Mouse (Mus musculus): Measurements from ENCODE around the gene Lsmem1. TPM values are rescaled to one million over a fixed set of nuclear protein-coding genes. Genes with fewer than 3 reads are reported as not detected.
A peak's percentile ranks its signal among the peaks of the same experiment; 100 is the strongest.

Gene Lsmem1
- polyA plus RNA-seq, 1 experiment from 2014 or later: 0.18 TPM

GRCm38 (mm10) chr12:40223676-40224075, 24.4 kb upstream of the Lsmem1 start:
- peaks cover 8% of the 10 kb centered on the region; the same call in 1 of the 2 replicates for H3K4me1 ChIP-seq
- peak overlapping the region; percentile 98 for H3K4me3 ChIP-seq (replicated peaks)
- H3K27ac ChIP-seq: peak overlapping the region; percentile 87
- H3K9me3 ChIP-seq: no peaks in the 10 kb centered on the region
- no peaks in the 10 kb centered on the region for H3K36me3 ChIP-seq
- no peak for ATAC-seq (ENCODE audit: insufficient read depth, low FRiP score, low read depth)
- WGBS: 36% methylated on average over 10 of the region's 10 CpGs
- 0 out of 2 replicates have a peak overlapping the region, but pooled peaks have one; percentile 35 for H3K9ac ChIP-seq
- H3K4me2 ChIP-seq: peak overlapping the region; percentile 74
- H3K27me3 ChIP-seq (replicated peaks): no peaks in the 10 kb centered on the region

DNA sequence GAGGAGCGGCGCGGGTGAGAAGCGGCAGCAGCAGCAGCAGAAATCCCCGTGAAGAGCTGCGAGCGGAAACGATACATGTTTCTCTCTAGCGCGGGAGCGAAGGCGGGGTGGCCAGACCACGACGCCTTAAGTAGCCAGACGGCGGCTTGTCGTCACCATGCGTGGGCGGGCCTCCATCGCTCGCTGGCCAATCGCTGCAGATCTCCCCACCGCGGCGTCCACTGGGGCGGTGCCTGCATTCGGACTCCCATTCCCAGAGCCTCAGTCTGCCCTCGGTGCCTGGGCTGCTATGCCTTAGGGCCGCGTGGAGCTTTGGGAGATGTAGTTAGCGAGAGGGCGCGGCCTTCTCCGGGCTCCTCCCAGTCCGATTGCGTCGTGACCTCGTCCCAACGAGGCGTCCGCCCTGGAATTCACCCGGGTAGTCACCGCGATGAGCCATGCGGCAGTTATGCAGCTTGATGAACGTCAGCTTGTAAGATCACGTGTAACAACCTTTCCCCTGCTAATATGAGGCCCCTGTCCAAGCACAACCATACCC, 23.9 kb upstream of the Lsmem1 start:
- Histone ChIP-seq H3K4me2 (peak overlapping the region; percentile 74), H3K27ac (peak overlapping the region; percentile 99), H3K4me1 (peaks cover 8% of the 10 kb centered on the region; the same call in 1 of the 2 replicates), H3K36me3 (no peaks in the 10 kb centered on the region), H3K9ac (peak overlapping the region; percentile 93), H3K9me3 (no peaks in the 10 kb centered on the region), H3K4me3 (replicated peaks) (peak overlapping the region; percentile 98), H3K27me3 (replicated peaks) (no peaks in the 10 kb centered on the region)
- ATAC-seq (ENCODE audit: insufficient read depth, low FRiP score, low read depth): peak; percentile 99
- under 1% methylated on average over 47 of the region's 47 CpGs for WGBS

DNA sequence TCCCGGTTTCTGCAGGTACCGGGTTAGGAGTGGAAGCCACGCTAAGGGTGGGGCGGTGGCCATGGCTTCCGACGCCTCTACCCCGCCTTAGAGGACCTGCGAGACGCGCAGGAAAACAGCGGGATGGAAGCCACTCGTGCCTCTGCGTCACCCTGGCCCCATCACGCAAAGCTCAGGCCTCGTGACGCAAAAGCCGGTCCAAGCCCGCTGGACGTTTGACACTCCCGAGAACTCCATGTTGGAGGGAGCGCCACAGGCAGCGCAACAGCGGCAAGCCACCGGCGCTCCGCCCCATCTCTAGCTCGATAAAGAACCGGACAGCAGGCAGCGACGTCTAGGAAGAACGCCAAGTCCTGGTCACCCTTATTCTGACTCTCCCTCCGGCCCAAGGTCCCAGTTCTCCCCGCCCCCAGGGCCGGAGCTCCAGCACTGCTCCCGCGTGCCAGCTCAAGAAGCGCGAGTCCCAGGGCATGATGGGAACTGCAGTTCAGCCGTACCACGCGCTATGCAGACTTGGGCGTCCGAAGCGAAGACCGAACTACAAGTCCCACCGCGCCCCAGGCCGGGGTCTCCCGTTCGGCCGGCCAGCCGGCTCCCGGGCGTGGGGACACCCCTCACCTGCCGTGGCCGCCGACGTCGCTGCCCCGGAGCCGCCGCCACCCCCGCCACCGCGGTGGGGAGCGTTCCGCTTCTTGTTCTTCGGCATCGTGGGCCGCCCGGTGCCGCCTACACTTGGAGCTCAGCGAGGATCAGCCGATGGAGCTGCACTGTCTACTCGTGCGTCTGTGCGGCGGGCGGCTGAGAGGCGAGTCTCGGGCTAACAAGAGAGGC, 23.2 kb upstream of the Lsmem1 start:
- WGBS: under 1% methylated on average over 81 of the region's 81 CpGs
- Histone ChIP-seq H3K27ac (peak overlapping the region; percentile 99), H3K4me2 (peak overlapping the region; percentile 55)

DNA sequence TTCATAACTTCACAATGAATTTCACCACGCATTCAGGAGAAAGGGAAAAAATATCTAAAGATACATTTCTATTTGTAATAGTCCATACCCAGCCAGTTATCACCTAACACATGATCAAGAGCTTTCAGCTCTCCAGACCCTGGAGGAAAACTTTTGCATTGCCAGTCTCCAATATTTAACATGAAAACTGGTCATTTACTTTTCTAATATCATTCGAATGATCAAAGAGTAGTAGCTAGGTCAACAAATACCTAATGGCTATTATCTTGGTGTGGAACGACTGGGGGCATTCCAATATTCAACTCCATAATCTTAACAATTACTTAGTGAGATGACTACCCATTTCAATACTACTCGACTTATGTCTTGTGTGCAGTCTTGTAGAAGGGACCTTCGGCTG, 22.3 kb upstream of the Lsmem1 start:
- Histone ChIP-seq H3K9ac (peak overlapping the region; percentile 93; the same call in 1 of the 2 replicates), H3K4me2 (peak overlapping the region; percentile 55), H3K36me3 (no peaks in the 10 kb centered on the region; the same call in 1 of the 2 replicates), H3K27me3 (replicated peaks) (no peaks in the 10 kb centered on the region), H3K27ac (peak overlapping the region; percentile 99), H3K4me1 (peaks cover 8% of the 10 kb centered on the region; the same call in 1 of the 2 replicates), H3K9me3 (no peaks in the 10 kb centered on the region), H3K4me3 (replicated peaks) (peak overlapping the region; percentile 98)
- WGBS: 12% methylated on average over 5 of the region's 5 CpGs
- no peak for ATAC-seq (ENCODE audit: insufficient read depth, low FRiP score, low read depth)

More for the DNA sequence above, 23.2 kb upstream of the Lsmem1 start:
- Histone ChIP-seq H3K36me3 (no peaks in the 10 kb centered on the region), H3K4me3 (replicated peaks) (peak overlapping the region; percentile 98), H3K4me1 (peaks cover 8% of the 10 kb centered on the region; the same call in 1 of the 2 replicates), H3K9ac (peak overlapping the region; percentile 93), H3K27me3 (replicated peaks) (no peaks in the 10 kb centered on the region), H3K9me3 (no peaks in the 10 kb centered on the region)
- ATAC-seq (ENCODE audit: insufficient read depth, low FRiP score, low read depth): peak; percentile 94

DNA sequence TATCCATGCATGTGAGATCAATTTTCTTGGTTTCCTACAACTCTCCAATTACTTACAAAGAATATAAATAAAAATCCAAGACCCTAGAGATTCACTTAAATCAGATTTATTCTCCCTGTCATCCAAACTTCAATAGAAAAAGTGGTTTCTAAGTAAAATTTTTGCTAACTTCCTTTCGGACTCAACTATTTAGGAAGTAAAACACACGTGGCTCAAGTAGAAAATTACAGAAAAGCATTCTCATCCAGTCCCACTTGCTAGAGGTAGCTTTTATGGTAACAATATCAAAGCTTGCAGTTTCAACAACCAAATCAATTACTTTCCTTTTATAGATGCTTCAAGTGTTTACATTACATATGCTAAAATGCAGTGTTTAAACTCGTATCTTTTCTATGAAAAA, 21.6 kb upstream of the Lsmem1 start:
- Histone ChIP-seq H3K4me2 (peak overlapping the region; percentile 55), H3K27ac (no peak overlapping the region; the same call in 1 of the 2 replicates), H3K27me3 (replicated peaks) (no peaks in the 10 kb centered on the region), H3K4me3 (replicated peaks) (peak overlapping the region; percentile 98), H3K4me1 (peaks cover 8% of the 10 kb centered on the region; the same call in 1 of the 2 replicates), H3K36me3 (peaks cover 3% of the 10 kb centered on the region; the same call in 1 of the 2 replicates), H3K9me3 (no peaks in the 10 kb centered on the region), H3K9ac (no peak overlapping the region; the same call in 1 of the 2 replicates)
- 11% methylated on average over 3 of the region's 3 CpGs for WGBS
- no peak for ATAC-seq (ENCODE audit: insufficient read depth, low FRiP score, low read depth)

- 31% methylated on average over 3 of the region's 3 CpGs for WGBS
- H3K27ac ChIP-seq: peak overlapping the region; percentile 13; the same call in 1 of the 2 replicates
Measured at GRCm38 (mm10) chr12:40220001-40220570, 20.8 kb upstream of the Lsmem1 start.

DNA sequence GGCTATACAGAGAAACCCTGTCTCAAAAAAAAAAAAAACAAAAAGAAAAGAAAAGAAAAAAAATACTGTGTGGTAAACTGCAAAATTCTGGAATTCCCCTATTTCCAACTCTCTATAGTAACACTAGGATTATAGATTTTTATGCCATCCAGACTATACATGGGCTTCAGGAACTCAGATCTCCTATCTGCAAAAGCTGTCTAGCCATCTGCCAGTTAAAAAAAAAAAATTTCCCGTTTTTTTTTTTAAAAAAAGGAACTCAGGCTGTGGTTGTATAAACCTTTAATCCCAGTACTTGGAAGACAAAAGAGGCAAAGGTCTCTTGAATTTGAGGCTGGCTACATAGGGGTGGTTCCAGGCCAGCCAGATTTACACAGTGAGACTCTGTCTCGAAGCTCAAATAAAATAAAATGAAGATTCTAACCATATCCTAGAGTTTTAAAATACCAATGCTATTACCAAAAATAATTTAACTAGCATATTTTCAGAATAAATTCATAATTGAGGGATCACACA, 19.2 kb upstream of the Lsmem1 start:
- H3K4me1 ChIP-seq: peaks cover 8% of the 10 kb centered on the region; the same call in 1 of the 2 replicates
- no peaks in the 10 kb centered on the region for H3K27me3 ChIP-seq (replicated peaks)
- H3K36me3 ChIP-seq: peaks cover 24% of the 10 kb centered on the region
- no peak overlapping the region for H3K9ac ChIP-seq
- WGBS: 68% methylated on average over 2 of the region's 2 CpGs
- no peak for ATAC-seq (ENCODE audit: insufficient read depth, low FRiP score, low read depth)
- H3K4me3 ChIP-seq (replicated peaks): no peak overlapping the region
- no peak overlapping the region for H3K4me2 ChIP-seq
- no peaks in the 10 kb centered on the region for H3K9me3 ChIP-seq
- H3K27ac ChIP-seq: no peak overlapping the region

More at GRCm38 (mm10) chr12:40220001-40220570, 20.8 kb upstream of the Lsmem1 start:
- H3K27me3 ChIP-seq (replicated peaks): no peaks in the 10 kb centered on the region
- no peak for ATAC-seq (ENCODE audit: insufficient read depth, low FRiP score, low read depth)
- no peak overlapping the region for H3K9ac ChIP-seq
- H3K4me3 ChIP-seq (replicated peaks): peak overlapping the region; percentile 20; the same call in 1 of the 2 replicates
- peaks cover 11% of the 10 kb centered on the region for H3K36me3 ChIP-seq
- H3K9me3 ChIP-seq: no peaks in the 10 kb centered on the region
- peak overlapping the region; percentile 55 for H3K4me2 ChIP-seq
- H3K4me1 ChIP-seq: peaks cover 8% of the 10 kb centered on the region; the same call in 1 of the 2 replicates

DNA sequence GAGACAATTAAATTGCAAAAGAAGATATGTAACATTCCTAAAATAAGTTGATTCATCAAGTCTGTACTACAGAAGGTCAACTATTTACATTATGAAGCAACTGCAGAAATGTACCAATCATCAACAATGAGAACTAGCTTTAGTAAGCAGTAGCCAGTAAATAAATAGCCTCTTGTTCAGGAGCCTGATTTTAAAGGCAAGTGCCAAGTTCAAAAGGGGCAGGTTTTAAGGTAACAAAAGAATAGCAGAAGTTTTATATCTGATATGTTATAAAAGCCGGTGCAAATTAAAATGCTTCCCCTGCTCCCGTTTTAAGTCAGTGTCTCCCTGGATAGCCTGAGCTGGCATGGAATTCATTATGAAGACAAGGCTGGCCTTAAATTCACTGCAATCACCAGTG, 18.5 kb upstream of the Lsmem1 start:
- WGBS: 94% methylated on average over 2 of the region's 2 CpGs
- Histone ChIP-seq H3K4me1 (peaks cover 8% of the 10 kb centered on the region; the same call in 1 of the 2 replicates), H3K4me3 (replicated peaks) (no peak overlapping the region), H3K9me3 (no peaks in the 10 kb centered on the region), H3K9ac (no peak overlapping the region), H3K27me3 (replicated peaks) (no peaks in the 10 kb centered on the region), H3K36me3 (peaks cover 30% of the 10 kb centered on the region), H3K4me2 (no peak overlapping the region), H3K27ac (no peak overlapping the region)
- ATAC-seq (ENCODE audit: insufficient read depth, low FRiP score, low read depth): no peak

GRCm38 (mm10) chr12:40214888-40215876, 15.9 kb upstream of the Lsmem1 start:
- Histone ChIP-seq H3K4me2 (no peak overlapping the region), H3K4me3 (replicated peaks) (no peak overlapping the region), H3K9me3 (no peaks in the 10 kb centered on the region), H3K9ac (no peak overlapping the region), H3K27me3 (replicated peaks) (no peaks in the 10 kb centered on the region), H3K27ac (no peak overlapping the region), H3K36me3 (peaks cover 45% of the 10 kb centered on the region), H3K4me1 (peaks cover under 1% of the 10 kb centered on the region; the same call in 1 of the 2 replicates)
- 92% methylated on average over 15 of the region's 15 CpGs for WGBS
- ATAC-seq (ENCODE audit: insufficient read depth, low FRiP score, low read depth): no peak

DNA sequence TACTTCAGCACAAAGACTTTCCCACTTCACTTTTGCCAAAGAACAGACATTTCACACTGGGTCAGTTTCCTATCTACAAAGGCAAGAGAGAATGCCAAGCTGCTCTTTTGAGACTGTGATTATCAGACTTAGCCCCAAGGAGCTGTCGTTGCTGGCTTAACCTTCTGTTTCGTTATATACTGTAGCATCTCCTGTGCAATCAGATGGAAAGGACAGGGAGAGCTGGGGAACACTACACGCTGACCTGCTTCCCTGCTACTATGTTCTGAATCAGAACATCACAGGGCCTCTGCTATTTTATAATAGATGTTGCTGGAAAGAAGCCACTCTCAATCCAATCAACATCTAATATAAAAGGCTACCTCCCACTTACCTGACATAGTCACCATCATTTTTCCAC, 9.8 kb upstream of the Lsmem1 start:
- Histone ChIP-seq H3K4me3 (replicated peaks) (no peak overlapping the region), H3K27me3 (replicated peaks) (no peaks in the 10 kb centered on the region), H3K4me2 (no peak overlapping the region), H3K9me3 (no peaks in the 10 kb centered on the region), H3K27ac (no peak overlapping the region), H3K4me1 (no peaks in the 10 kb centered on the region), H3K36me3 (peaks cover 64% of the 10 kb centered on the region), H3K9ac (no peak overlapping the region)
- no peak for ATAC-seq (ENCODE audit: insufficient read depth, low FRiP score, low read depth)
- 93% methylated on average over 3 of the region's 3 CpGs for WGBS

GRCm38 (mm10) chr12:40207909-40208308, 8.6 kb upstream of the Lsmem1 start:
- no peak overlapping the region for H3K4me3 ChIP-seq (replicated peaks)
- H3K9me3 ChIP-seq: no peaks in the 10 kb centered on the region
- H3K27ac ChIP-seq: no peak overlapping the region
- no peak overlapping the region for H3K9ac ChIP-seq
- H3K36me3 ChIP-seq: peaks cover 60% of the 10 kb centered on the region
- WGBS: 92% methylated on average over 4 of the region's 4 CpGs
- ATAC-seq (ENCODE audit: insufficient read depth, low FRiP score, low read depth): no peak
- H3K27me3 ChIP-seq (replicated peaks): no peaks in the 10 kb centered on the region
- no peak overlapping the region for H3K4me2 ChIP-seq
- H3K4me1 ChIP-seq: no peaks in the 10 kb centered on the region
